Mouse (Mus musculus): ENCODE measurements around the gene Foxo1. TPM values are rescaled to one million over a fixed set of nuclear protein-coding genes. Genes with fewer than 3 reads are reported as not detected.

Gene Foxo1
- polyA plus RNA-seq, 2 experiments: 7.0 to 7.6 TPM

- no peaks in the 10 kb centered on the region for H3K27me3 ChIP-seq (ENCODE audit: control insufficient read depth, insufficient read depth, low read length)
Observed at GRCm38 (mm10) chr3:52369204-52369603, 101.1 kb downstream of the Foxo1 start.

GRCm38 (mm10) chr3:52369881-52370428 is 101.8 kb downstream of the Foxo1 start:
- TF ChIP-seq POLR2A (IDR thresholded peaks at IDR 0.05; ENCODE audit: borderline replicate concordance, extremely low read depth, insufficient read depth, insufficient read length): no peak
- DNase-seq (ENCODE audit: low spot score): no peak
- no peak overlapping the region for H3K27ac ChIP-seq (replicated peaks; ENCODE audit: low read depth, low read length)
- H3K4me3 ChIP-seq (replicated peaks; ENCODE audit: low read length): no peak overlapping the region
- no peak for ATAC-seq (ENCODE audit: low FRiP score, low read depth)
- H3K9me3 ChIP-seq (ENCODE audit: control insufficient read depth, low read length): no peaks in the 10 kb centered on the region
- no peak overlapping the region for H3K4me2 ChIP-seq (replicated peaks; ENCODE audit: low read depth, low read length, severe bottlenecking)
- H3K27me3 ChIP-seq (ENCODE audit: control insufficient read depth, insufficient read depth, low read length): no peaks in the 10 kb centered on the region
- 0 out of 2 replicates have a peak, but pooled peaks cover 2% of the 10 kb centered on the region for H3K36me3 ChIP-seq (ENCODE audit: control insufficient read depth, insufficient read depth, low read length)
- no peaks in the 10 kb centered on the region for H3K4me1 ChIP-seq (ENCODE audit: control insufficient read depth, insufficient read depth, low read length)
- no peak overlapping the region for H3K9ac ChIP-seq (ENCODE audit: low read depth, low read length, severe bottlenecking)
- 77% methylated on average over 7 of the region's 7 CpGs for WGBS

More at GRCm38 (mm10) chr3:52369204-52369603, 101.1 kb downstream of the Foxo1 start:
- Histone ChIP-seq H3K27ac (replicated peaks; ENCODE audit: low read depth, low read length) (no peak overlapping the region), H3K4me2 (replicated peaks; ENCODE audit: low read depth, low read length, severe bottlenecking) (no peak overlapping the region), H3K36me3 (ENCODE audit: control insufficient read depth, insufficient read depth, low read length) (0 out of 2 replicates have a peak, but pooled peaks cover 2% of the 10 kb centered on the region), H3K9me3 (ENCODE audit: control insufficient read depth, low read length) (no peaks in the 10 kb centered on the region), H3K9ac (ENCODE audit: low read depth, low read length, severe bottlenecking) (no peak overlapping the region), H3K4me3 (replicated peaks; ENCODE audit: low read length) (no peak overlapping the region), H3K4me1 (ENCODE audit: control insufficient read depth, insufficient read depth, low read length) (no peaks in the 10 kb centered on the region)
- ATAC-seq (ENCODE audit: low FRiP score, low read depth) (no peak), DNase-seq (ENCODE audit: low spot score) (no peak)
- 77% methylated on average over 9 of the region's 9 CpGs for WGBS
- no peak for TF ChIP-seq POLR2A (IDR thresholded peaks at IDR 0.05; ENCODE audit: borderline replicate concordance, extremely low read depth, insufficient read depth, insufficient read length)

- DNase-seq (ENCODE audit: low spot score): no peak
- Histone ChIP-seq H3K9me3 (ENCODE audit: control insufficient read depth, low read length) (no peaks in the 10 kb centered on the region), H3K27ac (replicated peaks; ENCODE audit: low read depth, low read length) (no peak overlapping the region), H3K9ac (ENCODE audit: low read depth, low read length, severe bottlenecking) (no peak overlapping the region), H3K4me2 (replicated peaks; ENCODE audit: low read depth, low read length, severe bottlenecking) (no peak overlapping the region), H3K36me3 (ENCODE audit: control insufficient read depth, insufficient read depth, low read length) (no peaks in the 10 kb centered on the region), H3K27me3 (ENCODE audit: control insufficient read depth, insufficient read depth, low read length) (no peaks in the 10 kb centered on the region), H3K4me3 (replicated peaks; ENCODE audit: low read length) (no peak overlapping the region), H3K4me1 (ENCODE audit: control insufficient read depth, insufficient read depth, low read length) (no peaks in the 10 kb centered on the region)
- no peak for TF ChIP-seq POLR2A (IDR thresholded peaks at IDR 0.05; ENCODE audit: borderline replicate concordance, extremely low read depth, insufficient read depth, insufficient read length)
- 65% methylated on average over 5 of the region's 5 CpGs for WGBS
- ATAC-seq (ENCODE audit: low FRiP score, low read depth): no peak
Observed at GRCm38 (mm10) chr3:52376974-52377373, 108.8 kb downstream of the Foxo1 start.

- Histone ChIP-seq H3K27me3 (ENCODE audit: control insufficient read depth, insufficient read depth, low read length) (no peaks in the 10 kb centered on the region), H3K9ac (ENCODE audit: low read depth, low read length, severe bottlenecking) (no peak overlapping the region), H3K9me3 (ENCODE audit: control insufficient read depth, low read length) (no peaks in the 10 kb centered on the region), H3K4me3 (replicated peaks; ENCODE audit: low read length) (no peak overlapping the region), H3K4me2 (replicated peaks; ENCODE audit: low read depth, low read length, severe bottlenecking) (no peak overlapping the region), H3K36me3 (ENCODE audit: control insufficient read depth, insufficient read depth, low read length) (no peaks in the 10 kb centered on the region), H3K27ac (replicated peaks; ENCODE audit: low read depth, low read length) (no peak overlapping the region), H3K4me1 (ENCODE audit: control insufficient read depth, insufficient read depth, low read length) (peaks cover 6% of the 10 kb centered on the region)
- 88% methylated on average over 7 of the region's 7 CpGs for WGBS
- ATAC-seq (ENCODE audit: low FRiP score, low read depth) (no peak), DNase-seq (ENCODE audit: low spot score) (no peak)
- TF ChIP-seq POLR2A (IDR thresholded peaks at IDR 0.05; ENCODE audit: borderline replicate concordance, extremely low read depth, insufficient read depth, insufficient read length): no peak
Observed at GRCm38 (mm10) chr3:52383351-52383750, 115.2 kb downstream of the Foxo1 start.

- WGBS: 39% methylated on average over 8 of the region's 8 CpGs
- Histone ChIP-seq H3K27me3 (ENCODE audit: control insufficient read depth, insufficient read depth, low read length) (no peaks in the 10 kb centered on the region), H3K4me1 (ENCODE audit: control insufficient read depth, insufficient read depth, low read length) (peaks cover 6% of the 10 kb centered on the region), H3K9me3 (ENCODE audit: control insufficient read depth, low read length) (no peaks in the 10 kb centered on the region), H3K4me3 (replicated peaks; ENCODE audit: low read length) (no peak overlapping the region), H3K4me2 (replicated peaks; ENCODE audit: low read depth, low read length, severe bottlenecking) (no peak overlapping the region), H3K36me3 (ENCODE audit: control insufficient read depth, insufficient read depth, low read length) (no peaks in the 10 kb centered on the region), H3K9ac (ENCODE audit: low read depth, low read length, severe bottlenecking) (no peak overlapping the region), H3K27ac (replicated peaks; ENCODE audit: low read depth, low read length) (no peak overlapping the region)
- DNase-seq (ENCODE audit: low spot score) (no peak), ATAC-seq (ENCODE audit: low FRiP score, low read depth) (no peak)
- no peak for TF ChIP-seq POLR2A (IDR thresholded peaks at IDR 0.05; ENCODE audit: borderline replicate concordance, extremely low read depth, insufficient read depth, insufficient read length)
Observed at GRCm38 (mm10) chr3:52386343-52386742, 118.2 kb downstream of the Foxo1 start.

Data from limb, embryonic 14.5 days (tissue).